Mouse (Mus musculus) adipocyte (in vitro differentiated cells): ENCODE measurements around the gene Klk1b8.
"Not testable (repeated sequence)": the region's sequence is repeated elsewhere in the genome, so short reads cannot be mapped to it uniquely, and the experiment has no call there.

Experiments
- DNase-seq: peaks from one replicate; pipeline ENCODE4 v3.0.0-alpha.2; 2016; ENCODE audit warnings: low spot score

The Klk1b8 gene

GRCm38 (mm10) chr7:43995577-43995976, 45.1 kb downstream of the Klk1b8 start, which contains the start of gene Klk1b11:
Gene Klk1b11 (plus strand): TSS chr7:43995877.
- DNase-seq, result not testable (repeated sequence)
